Mouse (Mus musculus): ENCODE data around the gene Ppp3cb.

DNA sequence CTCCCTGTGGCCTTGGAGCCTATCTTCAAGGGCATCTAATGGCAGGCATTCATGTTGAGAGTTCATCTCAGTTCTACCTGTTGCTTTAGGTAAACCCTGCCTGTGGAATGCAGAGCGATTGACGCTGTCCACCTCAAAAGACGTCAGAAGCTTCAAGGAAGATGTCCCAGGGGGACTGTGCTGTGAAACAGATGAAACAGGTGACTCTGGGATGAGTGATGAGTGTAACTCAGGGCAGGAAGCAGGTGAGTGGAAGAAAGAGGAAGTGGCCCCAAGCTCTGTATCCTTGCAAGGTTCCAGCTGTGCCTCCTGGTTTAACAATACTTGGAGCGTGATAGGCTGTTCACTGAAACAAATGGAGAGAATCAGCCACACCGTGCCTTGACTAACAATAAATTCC, 15.5 kb upstream of the Ppp3cb start:
- no peak for TF ChIP-seq CTCF (IDR thresholded peaks at IDR 0.05; ENCODE audit: low read depth)
- TF ChIP-seq EP300 (IDR thresholded peaks at IDR 0.05; ENCODE audit: low read depth): no peak

Measured in liver, embryonic 14.5 days (tissue).